Mouse (Mus musculus): ENCODE measurements around the gene BC048562. TPM values are rescaled to one million over a fixed set of nuclear protein-coding genes. Genes with fewer than 3 reads are reported as not detected.

Gene BC048562
- polyA plus RNA-seq, 1 experiment from 2014 or later, result not detected

DNA sequence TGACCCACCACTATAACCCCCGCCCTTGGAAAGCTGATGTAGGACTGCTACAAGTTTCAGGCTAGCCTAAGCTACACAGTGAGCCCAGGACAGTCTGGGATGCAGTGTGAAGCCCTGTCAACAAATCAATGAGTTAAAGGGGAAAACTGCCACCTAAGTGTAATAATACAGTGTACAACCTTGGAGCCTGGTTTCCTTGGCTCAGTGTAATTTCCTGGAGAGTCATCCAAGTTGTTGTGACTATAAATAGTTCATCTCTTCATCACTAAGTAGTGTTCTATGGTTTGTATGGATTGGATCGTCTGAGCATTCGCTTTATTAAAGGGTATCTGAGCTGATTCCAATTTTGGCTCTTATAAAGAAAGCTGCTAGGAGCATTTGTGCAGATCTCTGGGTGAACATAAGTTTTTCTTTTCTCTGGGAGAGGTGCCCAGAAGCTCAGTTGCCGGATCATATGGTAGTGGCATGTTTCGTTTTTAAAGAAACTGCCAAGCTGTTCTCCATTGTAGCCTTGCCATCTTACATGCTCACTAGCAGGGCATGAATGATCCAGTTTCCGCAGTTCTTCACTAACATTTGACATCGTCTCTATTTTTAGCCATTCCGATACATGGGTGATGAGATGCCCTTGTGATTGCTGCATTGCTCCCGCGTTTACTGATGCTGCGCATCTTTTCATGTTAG lies 5.1 kb downstream of the BC048562 start:
- DNase-seq (ENCODE audit: low spot score), result no peak
- no peak overlapping the region for H3K9ac ChIP-seq
- WGBS, result 91% methylated on average over 11 of the region's 11 CpGs

DNA sequence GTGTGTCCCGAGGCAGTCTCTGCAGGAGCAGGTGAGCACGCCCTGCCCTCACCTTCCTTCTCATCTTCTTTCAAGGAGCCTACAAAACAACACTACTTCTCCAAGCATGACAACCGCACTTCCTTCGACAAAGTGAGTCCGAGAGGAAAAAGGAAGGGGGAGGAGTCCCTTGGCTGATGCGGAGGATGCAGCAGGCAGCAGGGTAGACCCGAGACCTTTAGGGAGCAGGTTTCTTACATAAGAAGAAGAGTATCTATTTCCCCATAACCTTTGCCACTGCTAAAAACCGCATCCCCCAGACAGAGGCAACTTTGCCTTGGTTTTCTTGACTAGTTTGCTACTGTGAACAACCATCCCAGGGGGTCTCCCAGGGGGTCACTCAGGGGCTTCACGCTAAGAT lies 8.8 kb downstream of the BC048562 start:
- Histone ChIP-seq H3K4me2 (replicated peaks) (no peak overlapping the region), H3K9me3 (ENCODE audit: control insufficient read depth, low read length) (no peaks in the 10 kb centered on the region), H3K27ac (no peak overlapping the region), H3K36me3 (replicated peaks; ENCODE audit: control insufficient read depth, insufficient read depth) (peaks cover 19% of the 10 kb centered on the region), H3K4me3 (replicated peaks; ENCODE audit: low read length) (no peak overlapping the region), H3K27me3 (ENCODE audit: control insufficient read depth, insufficient read depth, low read length) (no peaks in the 10 kb centered on the region), H3K9ac (no peak overlapping the region), H3K4me1 (replicated peaks; ENCODE audit: control insufficient read depth, insufficient read depth, low read length) (peaks cover 11% of the 10 kb centered on the region)
- no peak for ATAC-seq (ENCODE audit: low FRiP score)
- DNase-seq (ENCODE audit: low spot score), result no peak
- 59% methylated on average over 9 of the region's 9 CpGs for WGBS

More for the DNA sequence above, 5.1 kb downstream of the BC048562 start:
- Histone ChIP-seq H3K4me1 (replicated peaks; ENCODE audit: control insufficient read depth, insufficient read depth, low read length) (0 out of 2 replicates have a peak, but pooled peaks cover 3% of the 10 kb centered on the region), H3K4me2 (replicated peaks) (no peak overlapping the region), H3K27me3 (ENCODE audit: control insufficient read depth, insufficient read depth, low read length) (no peaks in the 10 kb centered on the region), H3K36me3 (replicated peaks; ENCODE audit: control insufficient read depth, insufficient read depth) (no peaks in the 10 kb centered on the region), H3K4me3 (replicated peaks; ENCODE audit: low read length) (no peak overlapping the region), H3K9me3 (ENCODE audit: control insufficient read depth, low read length) (no peaks in the 10 kb centered on the region), H3K27ac (no peak overlapping the region)
- ATAC-seq (ENCODE audit: low FRiP score), result no peak

DNA sequence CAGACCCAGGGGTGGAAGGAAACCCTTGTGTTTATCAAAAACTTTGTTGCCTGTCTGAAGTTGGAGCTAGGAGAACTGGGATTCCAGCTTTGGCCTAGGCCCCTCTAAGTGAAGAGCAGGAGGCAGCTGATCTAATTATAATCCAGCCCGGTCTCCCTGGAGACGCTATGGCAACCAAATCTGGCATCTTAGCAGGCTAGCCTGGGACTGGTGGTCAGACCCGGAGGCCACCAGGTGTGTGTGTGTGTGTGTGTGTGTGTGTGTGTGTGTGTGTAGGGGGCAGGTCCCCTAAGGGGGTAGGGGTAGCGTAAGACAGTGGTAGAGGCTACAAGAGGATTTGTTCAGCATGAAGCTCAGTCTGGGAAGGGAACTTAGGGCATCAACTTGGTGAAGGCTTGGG lies 13.6 kb downstream of the BC048562 start:
- WGBS, result 21% methylated on average over 4 of the region's 4 CpGs
- H3K9me3 ChIP-seq (ENCODE audit: control insufficient read depth, low read length), result no peaks in the 10 kb centered on the region
- H3K9ac ChIP-seq, result peak overlapping the region; percentile 74
- H3K4me2 ChIP-seq (replicated peaks), result peak overlapping the region; percentile 60
- ATAC-seq (ENCODE audit: low FRiP score) (peak; percentile 43), DNase-seq (ENCODE audit: low spot score) (peak; percentile 74)
- peaks cover 43% of the 10 kb centered on the region for H3K4me1 ChIP-seq (replicated peaks; ENCODE audit: control insufficient read depth, insufficient read depth, low read length)
- H3K4me3 ChIP-seq (replicated peaks; ENCODE audit: low read length), result peak overlapping the region; percentile 48
- H3K27me3 ChIP-seq (ENCODE audit: control insufficient read depth, insufficient read depth, low read length), result no peaks in the 10 kb centered on the region
- peaks cover 19% of the 10 kb centered on the region for H3K36me3 ChIP-seq (replicated peaks; ENCODE audit: control insufficient read depth, insufficient read depth)
- H3K27ac ChIP-seq, result peak overlapping the region; percentile 85

DNA sequence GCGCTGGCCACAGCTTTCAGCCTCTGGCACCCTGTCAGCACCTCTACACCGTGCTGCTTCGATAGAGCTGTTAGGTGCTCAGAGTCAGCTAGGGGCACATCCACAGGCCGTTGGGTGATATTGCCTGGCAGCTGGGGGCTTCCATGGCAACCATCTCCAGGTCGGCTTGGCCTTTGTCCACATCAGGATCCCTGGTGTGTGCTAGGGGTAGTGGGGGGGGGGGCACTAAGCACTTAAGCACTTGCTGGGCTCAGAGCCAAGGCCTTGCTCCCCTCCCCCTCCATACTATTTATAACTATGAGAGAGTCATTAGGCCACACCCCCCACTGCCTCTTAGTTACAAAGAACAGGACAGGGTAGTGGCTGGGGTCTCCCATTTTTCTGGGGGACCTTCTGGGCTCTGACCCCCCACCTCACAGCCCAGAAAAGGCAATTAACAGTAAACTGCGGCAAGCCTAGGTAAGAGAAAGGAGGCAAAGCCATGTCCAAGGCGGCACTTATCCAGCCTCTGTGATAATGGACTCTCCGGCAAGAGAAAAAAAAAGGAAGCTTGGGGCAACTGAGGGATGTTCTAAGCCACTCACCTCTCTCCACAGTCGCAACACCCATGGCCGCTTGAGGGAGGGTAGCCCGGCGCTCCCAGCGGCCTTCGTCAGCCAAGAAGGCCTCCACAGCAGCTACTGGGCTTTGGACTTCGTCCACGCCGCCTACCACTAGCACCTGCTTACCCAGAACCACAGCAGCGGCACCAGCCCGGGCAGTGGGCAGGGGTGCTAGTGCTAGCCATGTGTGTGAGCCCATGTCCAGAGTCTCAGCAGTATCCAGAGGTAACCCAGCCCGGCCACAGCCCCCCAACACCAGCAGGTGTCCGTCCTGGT lies 14.2 kb downstream of the BC048562 start:
- DNase-seq (ENCODE audit: low spot score) (peak; percentile 73), ATAC-seq (ENCODE audit: low FRiP score) (peak; percentile 39)
- peak overlapping the region; percentile 74 for H3K9ac ChIP-seq
- peak overlapping the region; percentile 60 for H3K4me2 ChIP-seq (replicated peaks)
- peak overlapping the region; percentile 48 for H3K4me3 ChIP-seq (replicated peaks; ENCODE audit: low read length)
- peaks cover 43% of the 10 kb centered on the region for H3K4me1 ChIP-seq (replicated peaks; ENCODE audit: control insufficient read depth, insufficient read depth, low read length)
- 48% methylated on average over 21 of the region's 21 CpGs for WGBS
- peak overlapping the region; percentile 85 for H3K27ac ChIP-seq
- no peaks in the 10 kb centered on the region for H3K27me3 ChIP-seq (ENCODE audit: control insufficient read depth, insufficient read depth, low read length)
- peaks cover 19% of the 10 kb centered on the region for H3K36me3 ChIP-seq (replicated peaks; ENCODE audit: control insufficient read depth, insufficient read depth)
- no peaks in the 10 kb centered on the region for H3K9me3 ChIP-seq (ENCODE audit: control insufficient read depth, low read length)

DNA sequence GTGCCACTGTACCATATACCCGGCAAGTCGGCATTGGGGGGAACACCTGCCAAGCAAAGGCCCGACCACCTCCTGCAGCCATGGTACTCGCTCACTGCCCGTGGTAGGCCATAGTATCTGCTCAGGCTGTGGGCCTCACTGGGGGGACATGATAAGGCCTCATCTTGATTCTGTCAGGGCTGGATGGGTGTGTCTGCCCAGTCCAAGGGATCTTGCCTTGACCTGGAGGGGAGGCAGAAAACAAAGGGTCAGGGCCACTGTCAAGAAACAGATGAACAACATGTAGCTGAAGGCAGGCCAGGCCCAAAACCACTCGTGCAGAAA lies 14.8 kb downstream of the BC048562 start:
- peak overlapping the region; percentile 74 for H3K9ac ChIP-seq
- no peak for ATAC-seq (ENCODE audit: low FRiP score)
- H3K36me3 ChIP-seq (replicated peaks; ENCODE audit: control insufficient read depth, insufficient read depth), result peaks cover 19% of the 10 kb centered on the region
- H3K4me2 ChIP-seq (replicated peaks), result peak overlapping the region; percentile 60
- no peaks in the 10 kb centered on the region for H3K9me3 ChIP-seq (ENCODE audit: control insufficient read depth, low read length)
- no peak for DNase-seq (ENCODE audit: low spot score)
- peaks cover 43% of the 10 kb centered on the region for H3K4me1 ChIP-seq (replicated peaks; ENCODE audit: control insufficient read depth, insufficient read depth, low read length)
- H3K27me3 ChIP-seq (ENCODE audit: control insufficient read depth, insufficient read depth, low read length), result no peaks in the 10 kb centered on the region
- H3K27ac ChIP-seq, result peak overlapping the region; percentile 85
- 78% methylated on average over 6 of the region's 6 CpGs for WGBS
- H3K4me3 ChIP-seq (replicated peaks; ENCODE audit: low read length), result peak overlapping the region; percentile 48

DNA sequence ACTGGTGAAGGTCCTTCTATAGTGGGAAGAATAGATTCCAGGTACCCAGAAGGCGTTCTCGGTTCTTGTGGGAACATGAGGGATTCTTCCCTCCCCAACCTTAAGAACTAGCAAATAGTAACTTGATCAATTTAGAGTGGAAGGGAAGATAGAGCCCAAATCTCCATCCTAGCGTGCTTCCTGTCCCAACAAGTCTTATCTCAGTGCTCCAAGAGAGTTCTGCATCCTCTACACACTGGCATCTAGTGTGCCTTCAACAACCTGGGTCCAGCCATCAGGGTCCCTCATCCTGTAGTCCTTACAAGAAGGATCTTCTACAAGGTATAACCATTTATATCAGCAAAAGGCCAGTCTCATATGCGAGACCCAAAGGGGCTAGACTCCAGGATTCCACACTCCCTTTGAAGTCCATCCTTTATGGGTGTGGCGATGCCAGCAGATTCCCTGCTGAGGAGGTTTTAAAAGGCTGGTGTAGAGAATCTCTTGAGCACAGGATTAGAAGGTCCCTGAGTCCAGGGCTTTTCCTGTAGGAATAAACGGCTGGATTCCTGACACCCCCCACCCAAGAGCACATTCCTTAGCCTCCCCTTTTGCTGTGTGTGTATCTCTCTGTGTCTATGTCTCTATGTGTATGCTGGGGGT lies 15.4 kb downstream of the BC048562 start:
- H3K27ac ChIP-seq, result peak overlapping the region; percentile 76
- H3K4me1 ChIP-seq (replicated peaks; ENCODE audit: control insufficient read depth, insufficient read depth, low read length), result peaks cover 43% of the 10 kb centered on the region
- peak overlapping the region; percentile 60 for H3K4me2 ChIP-seq (replicated peaks)
- ATAC-seq (ENCODE audit: low FRiP score) (no peak), DNase-seq (ENCODE audit: low spot score) (no peak)
- WGBS, result 51% methylated on average over 6 of the region's 6 CpGs
- no peaks in the 10 kb centered on the region for H3K9me3 ChIP-seq (ENCODE audit: control insufficient read depth, low read length)
- H3K9ac ChIP-seq, result peak overlapping the region; percentile 74
- H3K4me3 ChIP-seq (replicated peaks; ENCODE audit: low read length), result peak overlapping the region; percentile 48
- H3K27me3 ChIP-seq (ENCODE audit: control insufficient read depth, insufficient read depth, low read length), result no peaks in the 10 kb centered on the region
- peaks cover 19% of the 10 kb centered on the region for H3K36me3 ChIP-seq (replicated peaks; ENCODE audit: control insufficient read depth, insufficient read depth)

DNA sequence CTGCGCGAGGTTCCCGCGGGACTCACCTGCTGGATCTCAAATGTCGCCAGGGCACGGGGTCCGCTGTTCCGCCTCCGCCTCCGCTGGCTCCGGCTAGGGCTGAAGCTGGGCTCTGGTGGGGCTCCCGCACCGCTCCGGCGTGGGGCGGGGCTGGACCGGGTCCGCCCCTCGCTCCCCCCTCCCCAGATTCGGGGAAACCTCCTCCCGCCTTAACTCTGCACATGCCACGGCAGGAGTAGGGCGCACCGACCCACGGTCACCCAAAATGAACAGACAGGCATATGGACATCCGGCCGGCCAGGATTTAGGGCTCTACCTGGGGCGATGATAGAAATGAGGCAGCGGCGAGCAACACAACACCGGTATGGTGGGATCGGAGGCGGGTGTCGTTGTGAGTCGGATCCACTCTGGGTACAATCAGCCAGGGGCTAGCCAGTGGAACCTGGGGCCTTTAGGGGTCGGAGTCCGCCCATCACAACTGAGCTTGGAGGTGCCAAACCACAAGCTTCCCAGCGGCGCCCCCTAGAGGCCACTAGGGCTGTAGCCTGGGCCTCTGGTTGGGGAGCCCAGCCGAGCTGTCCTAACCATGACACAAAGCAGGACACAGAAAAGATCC lies 16.1 kb downstream of the BC048562 start:
- ATAC-seq (ENCODE audit: low FRiP score) (peak; percentile 88), DNase-seq (ENCODE audit: low spot score) (peak; percentile 92)
- Histone ChIP-seq H3K36me3 (replicated peaks; ENCODE audit: control insufficient read depth, insufficient read depth) (peaks cover 16% of the 10 kb centered on the region), H3K27me3 (ENCODE audit: control insufficient read depth, insufficient read depth, low read length) (no peaks in the 10 kb centered on the region), H3K9me3 (ENCODE audit: control insufficient read depth, low read length) (no peaks in the 10 kb centered on the region), H3K4me3 (replicated peaks; ENCODE audit: low read length) (peak overlapping the region; percentile 48), H3K9ac (peak overlapping the region; percentile 74), H3K4me1 (replicated peaks; ENCODE audit: control insufficient read depth, insufficient read depth, low read length) (peaks cover 43% of the 10 kb centered on the region), H3K4me2 (replicated peaks) (peak overlapping the region; percentile 60), H3K27ac (peak overlapping the region; percentile 76)
- WGBS, result under 1% methylated on average over 40 of the region's 40 CpGs

DNA sequence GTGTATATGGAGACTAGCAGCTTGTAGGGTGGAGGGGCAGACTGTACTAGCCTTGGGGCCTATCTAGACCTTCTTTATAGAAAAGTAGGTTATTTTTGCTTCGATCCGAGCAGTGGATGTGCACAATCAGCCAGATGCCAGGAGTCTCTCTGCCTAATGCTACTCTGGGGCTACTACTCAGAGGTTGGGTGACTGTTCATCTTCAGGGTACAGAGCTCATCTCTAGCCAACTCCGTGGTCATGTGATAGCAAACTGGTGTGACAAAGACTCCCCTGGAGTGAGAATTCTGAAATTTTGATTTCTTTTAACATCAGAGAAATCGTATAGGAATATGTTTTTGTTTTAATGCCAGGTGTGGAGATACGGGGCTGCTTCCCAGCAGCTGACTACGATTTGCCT lies 16.6 kb downstream of the BC048562 start:
- no peaks in the 10 kb centered on the region for H3K27me3 ChIP-seq (ENCODE audit: control insufficient read depth, insufficient read depth, low read length)
- no peaks in the 10 kb centered on the region for H3K9me3 ChIP-seq (ENCODE audit: control insufficient read depth, low read length)
- peak overlapping the region; percentile 74 for H3K9ac ChIP-seq
- no peak for ATAC-seq (ENCODE audit: low FRiP score)
- no peak for DNase-seq (ENCODE audit: low spot score)
- peak overlapping the region; percentile 48 for H3K4me3 ChIP-seq (replicated peaks; ENCODE audit: low read length)
- H3K4me1 ChIP-seq (replicated peaks; ENCODE audit: control insufficient read depth, insufficient read depth, low read length), result peaks cover 43% of the 10 kb centered on the region
- WGBS, result 47% methylated on average over 6 of the region's 6 CpGs
- H3K4me2 ChIP-seq (replicated peaks), result peak overlapping the region; percentile 60
- peak overlapping the region; percentile 76 for H3K27ac ChIP-seq
- peaks cover 11% of the 10 kb centered on the region for H3K36me3 ChIP-seq (replicated peaks; ENCODE audit: control insufficient read depth, insufficient read depth)

DNA sequence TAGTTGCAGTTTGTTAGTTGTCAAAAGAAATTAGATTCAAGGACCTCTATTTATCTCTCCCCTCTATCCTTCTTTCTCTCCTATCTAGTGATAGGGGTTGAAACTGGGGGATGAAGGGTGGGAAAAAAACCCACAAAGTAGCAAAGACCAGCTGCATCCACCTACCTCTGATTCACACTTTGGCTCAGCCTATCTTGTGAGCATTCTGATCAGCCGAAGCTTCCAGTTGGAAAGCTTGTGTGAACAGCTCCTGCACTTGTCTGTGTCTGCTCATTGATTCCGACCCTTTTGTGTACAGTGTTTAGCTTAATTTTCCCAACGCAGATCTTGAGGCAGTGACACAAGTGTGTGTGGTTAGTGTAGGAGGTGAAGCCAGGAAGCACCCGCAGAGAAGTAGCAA lies 17.2 kb downstream of the BC048562 start:
- DNase-seq (ENCODE audit: low spot score) (no peak), ATAC-seq (ENCODE audit: low FRiP score) (no peak)
- no peaks in the 10 kb centered on the region for H3K27me3 ChIP-seq (ENCODE audit: control insufficient read depth, insufficient read depth, low read length)
- no peaks in the 10 kb centered on the region for H3K9me3 ChIP-seq (ENCODE audit: control insufficient read depth, low read length)
- peaks cover 5% of the 10 kb centered on the region for H3K36me3 ChIP-seq (replicated peaks; ENCODE audit: control insufficient read depth, insufficient read depth)
- peaks cover 43% of the 10 kb centered on the region for H3K4me1 ChIP-seq (replicated peaks; ENCODE audit: control insufficient read depth, insufficient read depth, low read length)
- H3K4me3 ChIP-seq (replicated peaks; ENCODE audit: low read length), result no peak overlapping the region
- peak overlapping the region; percentile 74 for H3K9ac ChIP-seq
- 86% methylated on average over 4 of the region's 4 CpGs for WGBS
- peak overlapping the region; percentile 60 for H3K4me2 ChIP-seq (replicated peaks)
- peak overlapping the region; percentile 76; the same call in 1 of the 2 replicates for H3K27ac ChIP-seq
